Mouse (Mus musculus) midbrain, embryonic 11.5 days (tissue): ENCODE measurements around the gene U2surp. TPM values are rescaled to one million over a fixed set of nuclear protein-coding genes. Genes with fewer than 3 reads are reported as not detected.

Source experiments
- ATAC-seq: fragments of 200-750 bp; cut with Nextera tagmentation; 2 replicates; pipeline ENCODE4 v1.8.0; 2017; ENCODE audit warnings: moderate TSS enrichment, moderate library complexity; ENCODE audit not compliant: low FRiP score
- DNase-seq: peaks from one replicate; pipeline ENCODE4 v3.0.0; 2015; ENCODE audit warnings: low spot score; ENCODE audit errors: missing footprints
- H3K27ac ChIP-seq: fragments of 300-500 bp; sonication (generic); 2 replicates; pipeline ENCODE4 v1.5.1; 2014; ENCODE audit warnings: low read depth, low read length
- H3K27me3 ChIP-seq: fragments of 300-500 bp; sonication (generic); 2 replicates; pipeline ENCODE4 v1.6.1; 2014; ENCODE audit warnings: mild to moderate bottlenecking, low read length, moderate library complexity, mixed read lengths; ENCODE audit not compliant: control insufficient read depth, insufficient read depth
- H3K36me3 ChIP-seq: fragments of 300-500 bp; sonication (generic); 2 replicates; pipeline ENCODE4 v1.6.1; 2014; ENCODE audit warnings: mild to moderate bottlenecking, low read length, moderate library complexity, mixed read lengths; ENCODE audit not compliant: control insufficient read depth, insufficient read depth
- H3K4me1 ChIP-seq: fragments of 300-500 bp; sonication (generic); 2 replicates; pipeline ENCODE4 v1.6.1; 2014; ENCODE audit warnings: low read length; ENCODE audit not compliant: control insufficient read depth, insufficient read depth
- H3K4me2 ChIP-seq: fragments of 300-500 bp; sonication (generic); 2 replicates; pipeline ENCODE4 v1.6.1; 2014; ENCODE audit warnings: mild to moderate bottlenecking, moderate library complexity
- H3K4me3 ChIP-seq: fragments of 300-500 bp; sonication (generic); 2 replicates; pipeline ENCODE4 v1.5.1; 2014; ENCODE audit warnings: low read depth, low read length
- H3K9ac ChIP-seq: fragments of 300-500 bp; sonication (generic); 2 replicates; pipeline ENCODE4 v1.6.1; 2014; ENCODE audit warnings: low read length
- H3K9me3 ChIP-seq: fragments of 300-500 bp; sonication (generic); 2 replicates; pipeline ENCODE4 v1.6.1; 2016; ENCODE audit warnings: low read length; ENCODE audit not compliant: control insufficient read depth
- WGBS: fragments of 180-500 bp; shearing (Covaris S2); extraction: QIAGEN DNeasy Blood & Tissue Kit; methylation state at CpG from one replicate; pipeline ENCODE4 v1.1.7; 2014; 5-methylcytosine and 5-hydroxymethylcytosine counted together
- polyA plus RNA-seq: library from polyadenylated mRNA; unstranded; fragments of >200 nt; fragmentation: Nextera tagmentation; extraction: Ambion mirVana; gene quantifications from 2 replicates; pipeline ENCODE4 v1.2.1, GENCODE M21; 2014

The U2surp gene
- polyA plus RNA-seq, 1 experiment from 2014 or later, result 157 TPM

- peaks cover 24% of the 10 kb centered on the region for H3K27me3 ChIP-seq
These were observed 42.7 kb upstream of the U2surp start for GRCm38 (mm10) chr9:95554231-95555221.

GRCm38 (mm10) chr9:95552175-95552705 lies 40.4 kb upstream of the U2surp start:
- WGBS, result 79% methylated on average over 10 of the region's 10 CpGs
- ATAC-seq, result no peak
- H3K9me3 ChIP-seq, result no peaks in the 10 kb centered on the region

More at GRCm38 (mm10) chr9:95554231-95555221, 42.7 kb upstream of the U2surp start:
- Histone ChIP-seq H3K4me3 (no peak overlapping the region), H3K4me1 (0 out of 2 replicates have a peak, but pooled peaks cover 5% of the 10 kb centered on the region), H3K36me3 (no peaks in the 10 kb centered on the region), H3K9me3 (no peaks in the 10 kb centered on the region), H3K9ac (no peak overlapping the region), H3K4me2 (no peak overlapping the region), H3K27ac (no peak overlapping the region)
- WGBS, result 85% methylated on average over 18 of the region's 18 CpGs
- no peak for DNase-seq
- no peak for ATAC-seq

GRCm38 (mm10) chr9:95550856-95551774 lies 39.3 kb upstream of the U2surp start:
- no peak overlapping the region for H3K4me2 ChIP-seq
- no peaks in the 10 kb centered on the region for H3K9me3 ChIP-seq
- no peak for ATAC-seq
- no peak overlapping the region for H3K27ac ChIP-seq
- H3K9ac ChIP-seq, result no peak overlapping the region
- H3K4me1 ChIP-seq, result no peaks in the 10 kb centered on the region
- DNase-seq, result no peak
- H3K4me3 ChIP-seq, result no peak overlapping the region
- H3K27me3 ChIP-seq, result peaks cover under 1% of the 10 kb centered on the region; the same call in 1 of the 2 replicates
- no peaks in the 10 kb centered on the region for H3K36me3 ChIP-seq
- WGBS, result 77% methylated on average over 9 of the region's 9 CpGs

More at GRCm38 (mm10) chr9:95552175-95552705, 40.4 kb upstream of the U2surp start:
- H3K4me2 ChIP-seq, result no peak overlapping the region
- no peak for DNase-seq
- no peaks in the 10 kb centered on the region for H3K4me1 ChIP-seq
- peaks cover 5% of the 10 kb centered on the region; the same call in 1 of the 2 replicates for H3K27me3 ChIP-seq
- no peak overlapping the region for H3K27ac ChIP-seq
- H3K4me3 ChIP-seq, result no peak overlapping the region
- no peaks in the 10 kb centered on the region for H3K36me3 ChIP-seq
- no peak overlapping the region for H3K9ac ChIP-seq

- Histone ChIP-seq H3K9ac (no peak overlapping the region), H3K4me2 (no peak overlapping the region), H3K27ac (no peak overlapping the region), H3K36me3 (no peaks in the 10 kb centered on the region), H3K4me1 (no peaks in the 10 kb centered on the region), H3K27me3 (no peaks in the 10 kb centered on the region), H3K4me3 (no peak overlapping the region), H3K9me3 (no peaks in the 10 kb centered on the region)
- WGBS, result 73% methylated on average over 15 of the region's 15 CpGs
- ATAC-seq (no peak), DNase-seq (no peak)
These were observed 38.0 kb upstream of the U2surp start for GRCm38 (mm10) chr9:95549626-95550411.

- Histone ChIP-seq H3K27me3 (no peaks in the 10 kb centered on the region), H3K27ac (no peak overlapping the region), H3K4me1 (no peaks in the 10 kb centered on the region), H3K4me2 (no peak overlapping the region), H3K36me3 (no peaks in the 10 kb centered on the region), H3K9ac (no peak overlapping the region), H3K9me3 (no peaks in the 10 kb centered on the region), H3K4me3 (no peak overlapping the region)
- 70% methylated on average over 7 of the region's 7 CpGs for WGBS
- DNase-seq (no peak), ATAC-seq (no peak)
These were observed 34.9 kb upstream of the U2surp start for GRCm38 (mm10) chr9:95546679-95547078.

- Histone ChIP-seq H3K4me2 (no peak overlapping the region), H3K36me3 (no peaks in the 10 kb centered on the region), H3K4me3 (no peak overlapping the region), H3K4me1 (no peaks in the 10 kb centered on the region), H3K27me3 (no peaks in the 10 kb centered on the region), H3K9ac (no peak overlapping the region), H3K27ac (no peak overlapping the region), H3K9me3 (no peaks in the 10 kb centered on the region)
- no peak for ATAC-seq
- WGBS, result 93% methylated on average over 4 of the region's 4 CpGs
- no peak for DNase-seq
These were observed 32.8 kb upstream of the U2surp start for GRCm38 (mm10) chr9:95544598-95544997.

GRCm38 (mm10) chr9:95542475-95542874 lies 30.7 kb upstream of the U2surp start:
- no peak overlapping the region for H3K4me3 ChIP-seq
- no peaks in the 10 kb centered on the region for H3K4me1 ChIP-seq
- no peaks in the 10 kb centered on the region for H3K36me3 ChIP-seq
- 82% methylated on average over 6 of the region's 6 CpGs for WGBS
- no peak overlapping the region for H3K4me2 ChIP-seq
- H3K9me3 ChIP-seq, result no peaks in the 10 kb centered on the region
- H3K27ac ChIP-seq, result no peak overlapping the region
- DNase-seq, result no peak
- no peak for ATAC-seq
- no peak overlapping the region for H3K9ac ChIP-seq
- H3K27me3 ChIP-seq, result no peaks in the 10 kb centered on the region

- Histone ChIP-seq H3K4me1 (no peaks in the 10 kb centered on the region), H3K27me3 (no peaks in the 10 kb centered on the region), H3K36me3 (no peaks in the 10 kb centered on the region), H3K9ac (no peak overlapping the region), H3K9me3 (no peaks in the 10 kb centered on the region), H3K4me3 (no peak overlapping the region), H3K27ac (no peak overlapping the region), H3K4me2 (no peak overlapping the region)
- no peak for ATAC-seq
- 79% methylated on average over 15 of the region's 15 CpGs for WGBS
- no peak for DNase-seq
These were observed 30.0 kb upstream of the U2surp start for GRCm38 (mm10) chr9:95541650-95542432.
